Mouse (Mus musculus) kidney, postnatal 0 days (tissue): ENCODE measurements around the gene Gpx6. TPM values are rescaled to one million over a fixed set of nuclear protein-coding genes. Genes with fewer than 3 reads are reported as not detected.

ENCODE experiments used
- ATAC-seq: fragments of 200-750 bp; cut with Nextera tagmentation; replicated peaks from 2 replicates; pipeline ENCODE4 v1.8.0; 2017; ENCODE audit warnings: low read depth, moderate number of reproducible peaks, moderate TSS enrichment, moderate library complexity; ENCODE audit not compliant: low FRiP score
- DNase-seq: peaks from one replicate; pipeline ENCODE4 v3.0.0-alpha.2; 2016; ENCODE audit warnings: low spot score
- H3K27ac ChIP-seq: fragments of 300-500 bp; sonication (generic); 2 replicates; pipeline ENCODE4 v1.5.1; 2014; ENCODE audit warnings: mild to moderate bottlenecking
- H3K27me3 ChIP-seq: fragments of 300-500 bp; sonication (generic); 2 replicates; pipeline ENCODE4 v1.6.1; 2014; ENCODE audit warnings: low read length, mixed read lengths; ENCODE audit not compliant: insufficient read depth
- H3K36me3 ChIP-seq: fragments of 300-500 bp; sonication (generic); 2 replicates; pipeline ENCODE4 v1.6.1; 2014; ENCODE audit warnings: low read length, mixed read lengths; ENCODE audit not compliant: insufficient read depth
- H3K4me1 ChIP-seq: fragments of 300-500 bp; sonication (generic); replicated peaks from 2 replicates; pipeline ENCODE4 v1.6.1; 2014; ENCODE audit warnings: antibody characterized with exemption, low read length, mixed read lengths; ENCODE audit not compliant: insufficient read depth
- H3K4me2 ChIP-seq: fragments of 300-500 bp; sonication (generic); 2 replicates; pipeline ENCODE4 v1.6.1; 2014; ENCODE audit warnings: mild to moderate bottlenecking, low read length, moderate library complexity, mixed read lengths
- H3K4me3 ChIP-seq: fragments of 300-500 bp; sonication (generic); replicated peaks from 2 replicates; pipeline ENCODE4 v1.5.1; 2014; ENCODE audit warnings: low read depth, low read length
- H3K9ac ChIP-seq: fragments of 300-500 bp; sonication (generic); 2 replicates; pipeline ENCODE4 v1.6.1; 2014; ENCODE audit warnings: low read depth, low read length
- H3K9me3 ChIP-seq: fragments of 300-500 bp; sonication (generic); replicated peaks from 2 replicates; pipeline ENCODE4 v1.6.1; 2016; ENCODE audit warnings: low read length, inconsistent platforms, mixed read lengths
- CTCF ChIP-seq: IDR thresholded peaks from 2 replicates; pipeline ENCODE4 v1.5.1; 2016; ENCODE audit warnings: antibody characterized with exemption, low read depth, mild to moderate bottlenecking, moderate library complexity
- WGBS: fragments of 180-500 bp; shearing (Covaris S2); extraction: QIAGEN DNeasy Blood & Tissue Kit; methylation state at CpG from one replicate; pipeline ENCODE4 v1.1.7; 2014; 5-methylcytosine and 5-hydroxymethylcytosine counted together
- polyA plus RNA-seq: library from polyadenylated mRNA; unstranded; fragments of >200 nt; fragmentation: Nextera tagmentation; extraction: Ambion mirVana; gene quantifications from 2 replicates; pipeline ENCODE4 v1.2.1, GENCODE M21; 2015

The Gpx6 gene
- polyA plus RNA-seq, 1 experiment from 2014 or later, result 67.8 TPM

DNA sequence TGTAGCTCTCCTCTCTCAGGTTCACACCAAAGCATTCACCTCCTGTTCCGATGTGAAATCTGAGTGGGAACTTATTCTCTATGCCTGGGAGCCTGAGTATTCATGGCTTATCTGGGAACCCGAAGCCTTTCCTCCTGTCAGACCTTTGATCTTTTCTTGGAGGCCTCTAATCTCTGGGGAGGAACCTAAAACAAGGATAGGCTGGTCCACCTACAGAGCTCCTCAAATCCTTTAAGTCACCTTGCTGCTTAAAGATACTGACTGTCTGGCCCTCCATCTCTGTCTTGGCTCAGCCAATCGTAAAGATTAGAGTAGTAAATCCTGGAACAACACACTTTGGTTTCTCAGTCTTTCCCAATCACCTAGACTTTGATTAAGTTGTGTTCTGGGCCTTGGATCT is 13.4 kb upstream of the Gpx6 start:
- Histone ChIP-seq H3K27ac (no peak overlapping the region), H3K9me3 (no peaks in the 10 kb centered on the region), H3K4me2 (no peak overlapping the region), H3K27me3 (no peaks in the 10 kb centered on the region), H3K4me3 (no peak overlapping the region), H3K4me1 (no peaks in the 10 kb centered on the region), H3K9ac (no peak overlapping the region), H3K36me3 (no peaks in the 10 kb centered on the region)
- 27% methylated on average over 3 of the region's 3 CpGs for WGBS
- TF ChIP-seq CTCF, result no peak
- ATAC-seq, result no peak
- DNase-seq, result no peak

DNA sequence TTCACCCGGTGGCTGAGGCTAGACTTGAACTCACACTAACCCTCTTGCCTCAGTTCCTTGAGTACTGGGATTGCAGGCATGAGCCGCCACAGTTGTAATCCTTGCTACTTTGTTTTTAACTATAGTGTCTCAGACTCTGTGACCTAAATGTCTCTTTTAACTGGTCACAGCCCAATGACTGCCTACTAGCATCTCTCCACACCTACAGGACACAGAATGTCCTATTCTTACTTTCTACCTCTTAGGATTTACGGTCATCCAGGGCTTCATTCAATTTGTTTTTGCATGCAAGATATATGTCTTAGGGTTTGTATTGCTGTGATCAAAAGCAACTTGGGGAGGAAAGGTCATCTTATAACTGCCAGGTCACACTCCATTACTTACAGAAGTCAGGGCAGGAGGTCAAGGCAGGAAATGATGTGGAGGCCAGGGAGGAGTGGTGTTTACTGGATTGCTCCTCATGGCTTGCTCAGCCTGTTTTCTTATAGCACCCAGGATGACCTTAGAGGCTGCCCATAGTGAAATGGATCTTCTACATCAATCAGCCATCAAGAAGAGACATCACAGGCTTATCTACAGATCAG is 7.3 kb upstream of the Gpx6 start:
- H3K4me2 ChIP-seq, result no peak overlapping the region
- no peaks in the 10 kb centered on the region for H3K27me3 ChIP-seq
- no peak overlapping the region for H3K27ac ChIP-seq
- ATAC-seq (peak; percentile 40; the same call in 1 of the 2 replicates), DNase-seq (peak; percentile 59)
- H3K9ac ChIP-seq, result no peak overlapping the region
- H3K4me1 ChIP-seq, result no peaks in the 10 kb centered on the region; the same call in 1 of the 2 replicates
- TF ChIP-seq CTCF, result no peak
- no peaks in the 10 kb centered on the region for H3K36me3 ChIP-seq
- no peaks in the 10 kb centered on the region for H3K9me3 ChIP-seq
- H3K4me3 ChIP-seq, result no peak overlapping the region
- 22% methylated on average over 3 of the region's 3 CpGs for WGBS

DNA sequence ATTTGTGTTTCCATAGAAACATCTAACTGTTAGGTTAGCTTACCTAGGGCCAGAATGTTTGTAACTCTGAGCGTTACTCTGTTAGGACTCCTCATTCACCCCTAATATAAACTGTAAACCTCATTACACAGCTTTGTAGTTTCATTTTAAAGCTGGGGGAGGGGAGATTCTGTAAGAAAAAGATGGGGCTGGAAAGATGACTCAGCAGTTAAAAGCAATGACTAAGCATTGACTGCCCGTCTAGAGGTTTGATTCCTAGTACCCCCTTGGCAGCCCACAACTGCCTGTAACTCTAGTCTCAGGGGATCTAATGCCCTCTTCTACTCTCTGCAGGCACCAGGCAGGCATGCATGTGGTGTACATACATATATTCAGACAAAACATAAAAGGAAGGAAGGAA is 2.1 kb upstream of the Gpx6 start:
- no peaks in the 10 kb centered on the region for H3K36me3 ChIP-seq
- H3K9me3 ChIP-seq, result no peaks in the 10 kb centered on the region
- 63% methylated on average over 2 of the region's 2 CpGs for WGBS

DNA sequence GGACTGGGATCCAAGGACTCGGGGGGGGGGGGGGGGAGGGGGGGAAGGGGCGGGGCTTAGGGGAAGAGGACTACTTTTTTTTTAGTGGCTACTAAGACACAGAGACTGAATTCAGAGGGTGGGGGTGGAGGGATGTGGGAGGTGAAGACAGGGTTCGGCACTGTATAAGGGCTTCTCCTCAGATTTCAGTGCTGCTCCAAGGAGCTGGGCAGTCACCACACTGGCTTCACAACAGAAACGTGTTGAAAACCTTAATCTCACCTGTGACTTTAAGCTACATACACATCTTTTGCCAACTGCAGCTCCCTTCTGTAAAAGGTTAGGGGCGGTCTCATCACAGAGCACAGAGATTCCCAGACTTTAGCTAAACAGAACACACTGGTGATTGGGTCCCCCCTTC is 929 bp downstream of the Gpx6 start:
- H3K9ac ChIP-seq, result no peak overlapping the region
- DNase-seq (no peak), ATAC-seq (no peak)
- H3K27me3 ChIP-seq, result no peaks in the 10 kb centered on the region
- H3K36me3 ChIP-seq, result no peaks in the 10 kb centered on the region
- no peak overlapping the region for H3K4me2 ChIP-seq
- no peaks in the 10 kb centered on the region for H3K9me3 ChIP-seq
- TF ChIP-seq CTCF, result no peak
- 38% methylated on average over 3 of the region's 5 CpGs for WGBS
- no peaks in the 10 kb centered on the region for H3K4me1 ChIP-seq
- H3K4me3 ChIP-seq, result no peak overlapping the region
- H3K27ac ChIP-seq, result no peak overlapping the region

More for the DNA sequence above, 2.1 kb upstream of the Gpx6 start:
- no peak overlapping the region for H3K4me2 ChIP-seq
- H3K9ac ChIP-seq, result no peak overlapping the region
- no peak overlapping the region for H3K27ac ChIP-seq
- no peak for TF ChIP-seq CTCF
- no peak overlapping the region for H3K4me3 ChIP-seq
- DNase-seq (no peak), ATAC-seq (no peak)
- H3K27me3 ChIP-seq, result no peaks in the 10 kb centered on the region
- no peaks in the 10 kb centered on the region; the same call in 1 of the 2 replicates for H3K4me1 ChIP-seq

DNA sequence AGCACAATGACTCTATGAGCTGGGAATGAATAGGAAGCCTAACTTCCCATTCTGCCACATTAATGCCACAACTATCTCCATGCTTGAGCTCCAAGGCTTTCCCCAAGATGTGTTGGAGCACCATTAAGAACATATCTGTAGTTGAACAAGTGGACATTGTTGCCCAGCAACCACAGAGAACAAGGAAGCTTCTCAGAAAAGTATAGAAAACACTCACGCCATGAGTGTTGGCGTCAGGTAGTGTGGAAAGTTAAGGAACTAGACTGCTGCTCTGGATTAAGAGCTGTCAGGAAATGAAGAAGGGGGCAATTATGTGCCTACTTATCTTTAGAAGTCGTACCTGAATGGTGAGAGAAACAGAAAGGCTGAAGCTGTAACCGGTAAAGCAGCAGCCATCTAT is 2.0 kb downstream of the Gpx6 start:
- no peaks in the 10 kb centered on the region for H3K27me3 ChIP-seq
- no peak overlapping the region for H3K9ac ChIP-seq
- H3K4me2 ChIP-seq, result no peak overlapping the region
- 85% methylated on average over 4 of the region's 4 CpGs for WGBS
- no peak overlapping the region for H3K4me3 ChIP-seq
- no peak overlapping the region for H3K27ac ChIP-seq
- no peak for DNase-seq
- no peaks in the 10 kb centered on the region for H3K9me3 ChIP-seq
- H3K36me3 ChIP-seq, result no peaks in the 10 kb centered on the region
- TF ChIP-seq CTCF, result no peak
- ATAC-seq, result no peak
- no peaks in the 10 kb centered on the region for H3K4me1 ChIP-seq

DNA sequence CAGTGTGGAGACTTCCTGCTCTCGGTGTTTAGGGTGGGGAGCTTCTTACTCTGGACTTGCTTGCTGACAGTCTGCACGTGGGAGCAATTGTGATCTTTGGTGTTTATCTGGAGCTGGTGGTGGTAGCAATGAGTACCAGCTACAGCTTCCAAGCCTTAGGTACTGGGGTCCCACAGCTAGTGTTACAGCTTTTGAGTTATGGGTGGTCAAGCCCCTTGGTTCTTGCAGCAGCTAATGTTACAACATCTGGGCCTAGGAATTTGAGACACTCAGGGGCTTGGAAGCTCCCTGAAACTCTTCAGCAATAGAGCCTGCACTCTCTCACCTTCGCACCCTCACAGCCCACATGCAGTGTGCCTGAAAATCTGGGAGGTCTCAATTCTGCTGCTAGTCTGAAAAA is 8.3 kb downstream of the Gpx6 start:
- DNase-seq, result peak; percentile 53
- ATAC-seq, result no peak; the same call in 1 of the 2 replicates
- 32% methylated on average over 3 of the region's 3 CpGs for WGBS
- H3K4me1 ChIP-seq, result 0 out of 2 replicates have a peak, but pooled peaks cover 4% of the 10 kb centered on the region
- H3K36me3 ChIP-seq, result no peaks in the 10 kb centered on the region
- TF ChIP-seq CTCF, result no peak
- H3K4me3 ChIP-seq, result no peak overlapping the region
- no peak overlapping the region for H3K9ac ChIP-seq
- H3K27ac ChIP-seq, result no peak overlapping the region
- no peaks in the 10 kb centered on the region for H3K9me3 ChIP-seq
- no peak overlapping the region for H3K4me2 ChIP-seq
- no peaks in the 10 kb centered on the region for H3K27me3 ChIP-seq
